Mouse (Mus musculus) embryo, embryonic 9.5 days (tissue): ENCODE measurements around the gene Tgfb1.

Source experiments
- DNase-seq: peaks from one replicate; pipeline ENCODE4 v3.0.0-alpha.2; 2017; ENCODE audit errors: extremely low spot score

The Tgfb1 gene

GRCm38 (mm10) chr7:25734991-25735390 is 48.2 kb downstream of the Tgfb1 start:
- no peak for DNase-seq

GRCm38 (mm10) chr7:25736920-25737319 is 50.1 kb downstream of the Tgfb1 start:
- DNase-seq: no peak

GRCm38 (mm10) chr7:25738277-25738676 is 51.5 kb downstream of the Tgfb1 start:
- no peak for DNase-seq

DNA sequence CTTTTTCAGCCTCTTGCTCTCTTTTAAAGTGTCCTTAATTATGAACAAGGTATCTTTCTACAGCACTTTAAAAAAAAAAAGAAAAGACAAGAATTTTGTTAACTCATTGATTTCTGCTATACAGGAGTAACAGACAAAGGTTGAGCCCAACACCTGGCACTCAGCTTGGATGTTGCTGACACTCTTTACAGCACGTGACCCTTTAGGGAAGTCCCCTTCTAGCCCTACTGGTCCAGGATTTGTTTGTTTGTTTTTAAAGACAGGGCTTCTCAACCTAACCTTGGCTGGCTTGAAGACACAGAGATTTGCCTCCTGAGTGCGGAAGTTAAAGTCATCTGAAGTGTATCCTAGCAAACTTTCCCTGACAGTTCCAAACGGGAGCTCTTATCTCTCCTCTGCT is 60.0 kb downstream of the Tgfb1 start:
- DNase-seq: no peak

- DNase-seq: no peak
Observed at GRCm38 (mm10) chr7:25753076-25753475, 66.3 kb downstream of the Tgfb1 start.

GRCm38 (mm10) chr7:25753643-25754438 is 67.0 kb downstream of the Tgfb1 start:
- DNase-seq: no peak

- DNase-seq: no peak
Observed at GRCm38 (mm10) chr7:25754439-25754737, 67.6 kb downstream of the Tgfb1 start.
